Mouse (Mus musculus) embryonic facial prominence, embryonic 13.5 days (tissue): Measurements from ENCODE around the gene Dusp27. TPM values are rescaled to one million over a fixed set of nuclear protein-coding genes. Genes with fewer than 3 reads are reported as not detected.

Source experiments
- ATAC-seq: fragments of 200-750 bp; cut with Nextera tagmentation; 2 replicates; pipeline ENCODE4 v1.8.0; 2017; ENCODE audit warnings: low read depth; ENCODE audit not compliant: insufficient number of reproducible peaks, insufficient read depth, low FRiP score, low TSS enrichment
- H3K27ac ChIP-seq: fragments of 300-500 bp; sonication (generic); 2 replicates; pipeline ENCODE4 v1.5.1; 2015; ENCODE audit warnings: moderate library complexity, mild to moderate bottlenecking, inconsistent platforms
- H3K27me3 ChIP-seq: fragments of 300-500 bp; sonication (generic); 2 replicates; pipeline ENCODE4 v1.6.1; 2015; ENCODE audit warnings: mild to moderate bottlenecking, inconsistent platforms
- H3K36me3 ChIP-seq: fragments of 300-500 bp; sonication (generic); 2 replicates; pipeline ENCODE4 v1.6.1; 2015; ENCODE audit warnings: mild to moderate bottlenecking, inconsistent platforms
- H3K4me1 ChIP-seq: fragments of 300-500 bp; sonication (generic); 2 replicates; pipeline ENCODE4 v1.6.1; 2015; ENCODE audit warnings: inconsistent platforms
- H3K4me2 ChIP-seq: fragments of 300-500 bp; sonication (generic); 2 replicates; pipeline ENCODE4 v1.6.1; 2015; ENCODE audit warnings: moderate library complexity, mild to moderate bottlenecking, inconsistent platforms
- H3K4me3 ChIP-seq: fragments of 300-500 bp; sonication (generic); 2 replicates; pipeline ENCODE4 v1.5.1; 2015; ENCODE audit warnings: mild to moderate bottlenecking, inconsistent platforms
- H3K9ac ChIP-seq: fragments of 300-500 bp; sonication (generic); 2 replicates; pipeline ENCODE4 v1.6.1; 2015; ENCODE audit warnings: mild to moderate bottlenecking, inconsistent platforms
- H3K9me3 ChIP-seq: fragments of 300-500 bp; sonication (generic); 2 replicates; pipeline ENCODE4 v1.6.1; 2016; ENCODE audit warnings: inconsistent platforms
- WGBS: fragments of 180-500 bp; shearing (Covaris S2); methylation state at CpG from one replicate; pipeline ENCODE4 v1.1.7; 2015; ENCODE audit warnings: mixed read lengths; 5-methylcytosine and 5-hydroxymethylcytosine counted together
- polyA plus RNA-seq: library from polyadenylated mRNA; unstranded; fragments of >200 nt; fragmentation: Nextera tagmentation; extraction: Ambion mirVana; gene quantifications from 2 replicates; pipeline ENCODE4 v1.2.1, GENCODE M21; 2015

Gene Dusp27
- polyA plus RNA-seq, 1 experiment from 2014 or later = 2.6 TPM

DNA sequence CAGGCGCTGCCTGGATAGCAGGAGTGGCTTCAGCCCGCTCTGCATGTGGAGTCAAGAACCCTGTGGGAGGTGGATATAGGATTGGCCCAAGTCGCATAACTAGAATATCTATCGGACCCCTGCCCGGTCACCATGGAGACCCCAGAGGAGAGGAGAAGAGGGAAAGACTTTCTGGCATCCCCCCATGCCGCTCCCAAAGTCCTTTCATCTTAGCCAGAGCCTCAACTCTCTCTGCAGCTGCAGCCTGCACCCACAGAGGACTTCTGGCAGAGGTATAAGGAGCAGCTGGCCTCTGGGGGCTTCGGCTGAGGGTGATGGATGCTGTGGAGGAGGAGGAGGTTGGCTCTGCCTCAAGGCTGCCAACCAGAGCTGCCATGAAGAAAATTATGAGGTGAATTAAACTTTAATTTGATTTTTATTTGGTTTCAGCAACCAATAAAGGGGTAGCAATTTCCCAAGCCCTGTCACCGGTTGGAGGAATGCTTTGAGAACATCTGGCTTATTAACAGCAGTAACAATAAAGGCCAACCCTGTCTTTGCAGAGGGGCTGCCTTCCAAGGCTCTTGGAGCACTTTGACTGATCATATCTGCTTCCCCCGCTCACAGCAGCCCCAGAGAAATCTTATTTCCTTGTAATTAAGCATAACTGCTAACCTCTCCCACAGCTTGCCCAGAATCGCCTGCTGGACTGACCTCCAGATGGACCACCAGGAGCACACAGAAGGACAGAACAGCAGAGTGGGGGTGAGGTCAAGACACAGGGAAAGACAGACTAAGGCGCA is 78.5 kb downstream of the Dusp27 start:
- Histone ChIP-seq H3K4me1 (peaks cover 43% of the 10 kb centered on the region), H3K27ac (peak overlapping the region; percentile 14; the same call in 1 of the 2 replicates), H3K4me3 (peak overlapping the region; percentile 44), H3K4me2 (peak overlapping the region; percentile 94), H3K36me3 (no peaks in the 10 kb centered on the region), H3K27me3 (peaks cover 27% of the 10 kb centered on the region), H3K9ac (peak overlapping the region; percentile 64; the same call in 1 of the 2 replicates), H3K9me3 (no peaks in the 10 kb centered on the region)
- no peak for ATAC-seq
- WGBS = 14% methylated on average over 11 of the region's 11 CpGs

GRCm38 (mm10) chr1:166048230-166048911 is 79.4 kb downstream of the Dusp27 start:
- H3K4me2 ChIP-seq = peak overlapping the region; percentile 94
- peaks cover 43% of the 10 kb centered on the region for H3K4me1 ChIP-seq
- peak overlapping the region; percentile 48 for H3K27ac ChIP-seq
- under 1% methylated on average over 23 of the region's 23 CpGs for WGBS
- no peak for ATAC-seq
- H3K27me3 ChIP-seq = peaks cover 21% of the 10 kb centered on the region
- no peaks in the 10 kb centered on the region for H3K9me3 ChIP-seq
- peak overlapping the region; percentile 44 for H3K4me3 ChIP-seq
- H3K36me3 ChIP-seq = no peaks in the 10 kb centered on the region
- peak overlapping the region; percentile 64 for H3K9ac ChIP-seq

Other genes starting within 250 kb of the Dusp27 start
- gene Pou2f1, start 125.2 kb downstream of the Dusp27 start, polyA plus RNA-seq = 10.4 and 12.2 TPM in 2 replicates
- 0.15 and 0.83 TPM in 2 replicates for gene Gpa33, start 2.3 kb upstream of the Dusp27 start, polyA plus RNA-seq
- gene Mael, start 110.8 kb upstream of the Dusp27 start, polyA plus RNA-seq = not detected in 2 replicates
- gene Ildr2, start 126.2 kb upstream of the Dusp27 start, polyA plus RNA-seq = 0.22 and 0.25 TPM in 2 replicates